Mouse (Mus musculus): ENCODE measurements at regions not wholly inside any gene's neighbourhood (a gene's known extent, or its start where the extent isn't known, plus 50 kb on each side); places are given as distances from the start of the nearest gene placed in this dataset.

DNA sequence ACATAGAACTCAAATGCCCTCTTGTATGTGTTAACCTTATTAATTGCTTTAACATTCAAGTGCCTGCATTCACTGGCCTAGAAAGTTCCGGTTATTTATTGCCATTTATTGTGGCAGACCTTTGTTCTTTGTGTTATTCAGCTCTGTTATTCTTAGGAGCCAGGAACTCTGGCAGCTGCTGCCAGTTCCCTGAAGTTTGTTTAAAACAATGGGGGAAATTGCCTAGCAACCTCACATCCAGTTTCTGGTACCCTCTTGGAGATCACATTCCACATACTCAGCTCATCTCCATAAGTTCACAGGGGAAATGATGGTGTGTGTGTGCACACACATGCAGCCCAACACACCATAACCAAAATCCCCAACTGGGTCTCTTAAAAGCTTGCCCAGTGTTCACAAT lies 270.8 kb upstream of the Ctso start:
- DNase-seq, result no peak
- TF ChIP-seq POLR2A (IDR thresholded peaks at IDR 0.05; ENCODE audit: borderline replicate concordance, insufficient read depth, low read length) (no peak), CTCF (IDR thresholded peaks at IDR 0.05; ENCODE audit: borderline replicate concordance, insufficient read depth, low read depth, low read length) (no peak)
- Histone ChIP-seq H3K4me3 (replicated peaks; ENCODE audit: insufficient read depth, low read depth, low read length) (no peak overlapping the region), H3K4me1 (ENCODE audit: control insufficient read depth, insufficient read depth, low read length) (no peaks in the 10 kb centered on the region), H3K27ac (ENCODE audit: insufficient read depth, low read length) (no peak overlapping the region), H3K27me3 (ENCODE audit: control insufficient read depth, insufficient read depth, low read length) (no peaks in the 10 kb centered on the region)
- 11% methylated on average over 1 of the region's 1 CpGs for WGBS

GRCm38 (mm10) chr3:81666262-81666661 lies 266.1 kb upstream of the Ctso start:
- no peak overlapping the region for H3K27ac ChIP-seq (ENCODE audit: insufficient read depth, low read length)
- no peak for DNase-seq
- no peak overlapping the region for H3K4me3 ChIP-seq (replicated peaks; ENCODE audit: insufficient read depth, low read depth, low read length)
- no peak for TF ChIP-seq POLR2A (IDR thresholded peaks at IDR 0.05; ENCODE audit: borderline replicate concordance, insufficient read depth, low read length)
- TF ChIP-seq CTCF (IDR thresholded peaks at IDR 0.05; ENCODE audit: borderline replicate concordance, insufficient read depth, low read depth, low read length), result no peak
- no peaks in the 10 kb centered on the region for H3K4me1 ChIP-seq (ENCODE audit: control insufficient read depth, insufficient read depth, low read length)
- H3K27me3 ChIP-seq (ENCODE audit: control insufficient read depth, insufficient read depth, low read length), result no peaks in the 10 kb centered on the region
- WGBS, result 20% methylated on average over 2 of the region's 2 CpGs

DNA sequence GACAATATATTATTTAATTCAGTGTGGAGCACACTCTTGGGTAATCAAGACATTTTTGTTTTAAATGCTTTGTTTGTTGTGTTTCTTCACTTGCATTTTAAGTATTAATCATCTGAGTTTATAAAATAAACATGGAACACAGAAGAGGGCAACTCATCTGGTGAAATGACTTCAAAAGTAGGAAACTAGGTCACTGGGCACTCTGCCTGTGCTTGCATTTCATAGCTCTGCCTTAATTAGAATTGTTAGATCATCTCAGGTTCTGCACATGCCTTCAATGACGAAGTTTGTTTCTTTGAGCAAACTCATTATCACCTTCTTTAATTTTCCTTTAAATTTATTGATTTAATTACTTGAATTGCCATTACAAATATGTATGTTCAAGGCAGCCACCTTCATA lies 255.8 kb upstream of the Ctso start:
- DNase-seq, result peak in 1 of 2 experiments; percentile 18
- Histone ChIP-seq H3K4me1 (ENCODE audit: control insufficient read depth, insufficient read depth, low read length) (no peaks in the 10 kb centered on the region), H3K27ac (ENCODE audit: insufficient read depth, low read length) (no peak overlapping the region), H3K4me3 (replicated peaks; ENCODE audit: insufficient read depth, low read depth, low read length) (no peak overlapping the region), H3K27me3 (ENCODE audit: control insufficient read depth, insufficient read depth, low read length) (no peaks in the 10 kb centered on the region)
- 6% methylated on average over 1 of the region's 1 CpGs for WGBS
- TF ChIP-seq CTCF (IDR thresholded peaks at IDR 0.05; ENCODE audit: borderline replicate concordance, insufficient read depth, low read depth, low read length) (no peak), POLR2A (IDR thresholded peaks at IDR 0.05; ENCODE audit: borderline replicate concordance, insufficient read depth, low read length) (no peak)

- Histone ChIP-seq H3K27ac (ENCODE audit: insufficient read depth, low read length) (no peak overlapping the region), H3K27me3 (ENCODE audit: control insufficient read depth, insufficient read depth, low read length) (no peaks in the 10 kb centered on the region), H3K4me1 (ENCODE audit: control insufficient read depth, insufficient read depth, low read length) (no peaks in the 10 kb centered on the region), H3K4me3 (replicated peaks; ENCODE audit: insufficient read depth, low read depth, low read length) (no peak overlapping the region)
- peak in 1 of 2 experiments; percentile 1 for DNase-seq
- TF ChIP-seq POLR2A (IDR thresholded peaks at IDR 0.05; ENCODE audit: borderline replicate concordance, insufficient read depth, low read length) (no peak), CTCF (IDR thresholded peaks at IDR 0.05; ENCODE audit: borderline replicate concordance, insufficient read depth, low read depth, low read length) (no peak)
- 15% methylated on average over 1 of the region's 1 CpGs for WGBS
Observed at GRCm38 (mm10) chr3:81701974-81702697, 230.3 kb upstream of the Ctso start.

- 92% methylated on average over 1 of the region's 1 CpGs for WGBS
- TF ChIP-seq CTCF (IDR thresholded peaks at IDR 0.05; ENCODE audit: borderline replicate concordance, insufficient read depth, low read depth, low read length) (no peak), POLR2A (IDR thresholded peaks at IDR 0.05; ENCODE audit: borderline replicate concordance, insufficient read depth, low read length) (no peak)
- Histone ChIP-seq H3K27me3 (ENCODE audit: control insufficient read depth, insufficient read depth, low read length) (no peaks in the 10 kb centered on the region), H3K4me1 (ENCODE audit: control insufficient read depth, insufficient read depth, low read length) (no peaks in the 10 kb centered on the region), H3K4me3 (replicated peaks; ENCODE audit: insufficient read depth, low read depth, low read length) (no peak overlapping the region), H3K27ac (ENCODE audit: insufficient read depth, low read length) (no peak overlapping the region)
- DNase-seq, result no peak
Observed at GRCm38 (mm10) chr3:81718911-81719310, 213.5 kb upstream of the Ctso start.

DNA sequence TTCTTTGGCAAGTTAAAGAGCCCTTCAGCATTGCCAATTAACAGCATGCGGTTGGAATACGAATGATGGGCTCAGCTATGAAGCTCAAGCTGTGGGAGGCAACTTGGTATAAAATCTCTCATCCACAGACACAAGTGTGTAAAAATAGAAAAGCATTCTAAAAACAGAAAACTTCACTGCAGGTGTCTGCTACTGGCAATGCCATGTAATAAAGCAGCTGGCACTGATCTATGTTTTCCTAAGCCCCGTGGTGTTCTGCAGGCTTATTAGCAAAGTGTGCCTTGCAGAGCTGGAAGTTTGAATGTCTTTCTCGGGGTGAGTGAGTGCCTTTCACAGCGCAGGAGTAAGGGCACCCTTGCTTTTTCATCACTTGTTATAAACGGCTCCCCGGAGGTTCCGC lies 196.9 kb upstream of the Ctso start:
- H3K4me3 ChIP-seq (replicated peaks; ENCODE audit: insufficient read depth, low read depth, low read length), result no peak overlapping the region
- WGBS, result 11% methylated on average over 8 of the region's 8 CpGs
- TF ChIP-seq CTCF (IDR thresholded peaks at IDR 0.05; ENCODE audit: borderline replicate concordance, insufficient read depth, low read depth, low read length) (no peak), POLR2A (IDR thresholded peaks at IDR 0.05; ENCODE audit: borderline replicate concordance, insufficient read depth, low read length) (no peak)
- peak; percentile 11 to 45 for DNase-seq
- no peak overlapping the region for H3K27ac ChIP-seq (ENCODE audit: insufficient read depth, low read length)
- no peaks in the 10 kb centered on the region for H3K4me1 ChIP-seq (ENCODE audit: control insufficient read depth, insufficient read depth, low read length)
- H3K27me3 ChIP-seq (ENCODE audit: control insufficient read depth, insufficient read depth, low read length), result no peaks in the 10 kb centered on the region

- TF ChIP-seq POLR2A (IDR thresholded peaks at IDR 0.05; ENCODE audit: borderline replicate concordance, insufficient read depth, low read length) (no peak), CTCF (IDR thresholded peaks at IDR 0.05; ENCODE audit: borderline replicate concordance, insufficient read depth, low read depth, low read length) (no peak)
- H3K4me3 ChIP-seq (replicated peaks; ENCODE audit: insufficient read depth, low read depth, low read length), result no peak overlapping the region
Observed at GRCm38 (mm10) chr3:81736838-81737237, 195.6 kb upstream of the Ctso start.

GRCm38 (mm10) chr3:81742124-81742523 lies 190.3 kb upstream of the Ctso start:
- DNase-seq, result no peak
- no peak for TF ChIP-seq POLR2A (IDR thresholded peaks at IDR 0.05; ENCODE audit: borderline replicate concordance, insufficient read depth, low read length)
- no peak for TF ChIP-seq CTCF (IDR thresholded peaks at IDR 0.05; ENCODE audit: borderline replicate concordance, insufficient read depth, low read depth, low read length)
- H3K4me3 ChIP-seq (replicated peaks; ENCODE audit: insufficient read depth, low read depth, low read length), result no peak overlapping the region
- no peaks in the 10 kb centered on the region for H3K27me3 ChIP-seq (ENCODE audit: control insufficient read depth, insufficient read depth, low read length)
- WGBS, result 60% methylated on average over 5 of the region's 5 CpGs
- H3K4me1 ChIP-seq (ENCODE audit: control insufficient read depth, insufficient read depth, low read length), result no peaks in the 10 kb centered on the region
- H3K27ac ChIP-seq (ENCODE audit: insufficient read depth, low read length), result no peak overlapping the region

More at GRCm38 (mm10) chr3:81736838-81737237, 195.6 kb upstream of the Ctso start:
- H3K4me1 ChIP-seq (ENCODE audit: control insufficient read depth, insufficient read depth, low read length), result no peaks in the 10 kb centered on the region
- no peak for DNase-seq
- H3K27ac ChIP-seq (ENCODE audit: insufficient read depth, low read length), result no peak overlapping the region
- H3K27me3 ChIP-seq (ENCODE audit: control insufficient read depth, insufficient read depth, low read length), result no peaks in the 10 kb centered on the region
